Mouse (Mus musculus) forebrain, embryonic 10.5 days (tissue): ENCODE data around the gene Sema3d. TPM values are rescaled to one million over a fixed set of nuclear protein-coding genes. Genes with fewer than 3 reads are reported as not detected.

Experiments used
- DNase-seq: peaks from one replicate; pipeline ENCODE4 v3.0.0-alpha.2; 2017; ENCODE audit warnings: low spot score; ENCODE audit errors: extremely low spot score
- H3K27ac ChIP-seq: fragments of 300-500 bp; sonication (generic); 2 replicates; pipeline ENCODE4 v1.5.1; 2016; ENCODE audit warnings: mild to moderate bottlenecking
- H3K27me3 ChIP-seq: fragments of 300-500 bp; sonication (generic); 2 replicates; pipeline ENCODE4 v1.6.1; 2016; ENCODE audit warnings: mild to moderate bottlenecking; ENCODE audit not compliant: poor library complexity, severe bottlenecking
- H3K36me3 ChIP-seq: fragments of 300-500 bp; sonication (generic); replicated peaks from 2 replicates; pipeline ENCODE4 v1.6.1; 2016; ENCODE audit warnings: mild to moderate bottlenecking, moderate library complexity
- H3K4me1 ChIP-seq: fragments of 300-500 bp; sonication (generic); 2 replicates; pipeline ENCODE4 v1.6.1; 2016
- H3K4me3 ChIP-seq: fragments of 300-500 bp; sonication (generic); 2 replicates; pipeline ENCODE4 v1.5.1; 2016; ENCODE audit warnings: mild to moderate bottlenecking, moderate library complexity
- H3K9me3 ChIP-seq: fragments of 300-500 bp; sonication (generic); 2 replicates; pipeline ENCODE4 v1.6.1; 2016; ENCODE audit warnings: mild to moderate bottlenecking, moderate library complexity
- WGBS: fragments of 180-500 bp; shearing (Covaris S2); methylation state at CpG from one replicate; pipeline ENCODE4 v1.1.7; 2016; 5-methylcytosine and 5-hydroxymethylcytosine counted together
- polyA plus RNA-seq: library from polyadenylated mRNA; unstranded; fragments of >200 nt; fragmentation: Nextera tagmentation; extraction: Ambion mirVana; gene quantifications from 2 replicates; pipeline ENCODE4 v1.2.1, GENCODE M21; 2016

Gene Sema3d
- polyA plus RNA-seq, 1 experiment from 2014 or later = 1.8 TPM

GRCm38 (mm10) chr5:12575262-12575661 lies 192.1 kb downstream of the Sema3d start:
- H3K27me3 ChIP-seq = no peaks in the 10 kb centered on the region
- no peaks in the 10 kb centered on the region for H3K9me3 ChIP-seq
- H3K4me3 ChIP-seq = no peak overlapping the region
- no peak for DNase-seq
- no peaks in the 10 kb centered on the region for H3K36me3 ChIP-seq
- peaks cover 19% of the 10 kb centered on the region for H3K4me1 ChIP-seq
- 77% methylated on average over 1 of the region's 1 CpGs for WGBS
- no peak overlapping the region for H3K27ac ChIP-seq

GRCm38 (mm10) chr5:12579752-12580151 lies 196.6 kb downstream of the Sema3d start:
- H3K36me3 ChIP-seq = no peaks in the 10 kb centered on the region
- no peak overlapping the region for H3K4me3 ChIP-seq
- H3K27me3 ChIP-seq = no peaks in the 10 kb centered on the region
- no peaks in the 10 kb centered on the region for H3K9me3 ChIP-seq
- DNase-seq = no peak
- H3K27ac ChIP-seq = no peak overlapping the region
- WGBS = 69% methylated on average over 4 of the region's 4 CpGs
- peaks cover 25% of the 10 kb centered on the region for H3K4me1 ChIP-seq

DNA sequence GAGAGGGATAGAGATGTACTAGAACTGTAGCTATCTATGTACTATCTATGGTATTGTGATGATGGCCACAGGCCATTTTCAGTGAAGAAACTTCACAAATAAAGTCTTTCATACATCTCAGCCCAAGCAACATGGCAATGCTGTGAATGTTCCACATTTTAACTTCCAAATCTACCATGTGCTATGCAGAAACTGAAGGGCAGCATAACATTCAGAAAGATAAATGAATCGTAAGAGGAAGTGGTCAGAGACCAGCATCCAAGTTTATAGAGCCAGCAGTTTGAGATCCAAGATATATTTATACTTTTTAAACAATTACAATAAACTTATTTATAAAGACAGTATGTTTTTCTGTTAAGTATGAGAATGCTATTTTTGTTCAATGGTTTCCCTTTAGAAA lies 199.4 kb downstream of the Sema3d start:
- no peak for DNase-seq
- WGBS = 92% methylated on average over 1 of the region's 1 CpGs
- H3K4me1 ChIP-seq = peaks cover 16% of the 10 kb centered on the region

GRCm38 (mm10) chr5:12583293-12583834 lies 200.2 kb downstream of the Sema3d start:
- no peak overlapping the region for H3K4me3 ChIP-seq
- H3K36me3 ChIP-seq = no peaks in the 10 kb centered on the region
- H3K27me3 ChIP-seq = no peaks in the 10 kb centered on the region
- no peak overlapping the region for H3K27ac ChIP-seq
- DNase-seq = no peak
- 65% methylated on average over 3 of the region's 3 CpGs for WGBS
- peaks cover 16% of the 10 kb centered on the region for H3K4me1 ChIP-seq
- H3K9me3 ChIP-seq = no peaks in the 10 kb centered on the region

More for the DNA sequence above, 199.4 kb downstream of the Sema3d start:
- Histone ChIP-seq H3K27ac (no peak overlapping the region), H3K4me3 (no peak overlapping the region), H3K27me3 (no peaks in the 10 kb centered on the region), H3K36me3 (no peaks in the 10 kb centered on the region), H3K9me3 (no peaks in the 10 kb centered on the region)

- H3K27me3 ChIP-seq = no peaks in the 10 kb centered on the region
- WGBS = 72% methylated on average over 9 of the region's 9 CpGs
- DNase-seq = peak; percentile 21
Observed at GRCm38 (mm10) chr5:12584886-12585285, 201.7 kb downstream of the Sema3d start.

GRCm38 (mm10) chr5:12634227-12634980 lies 251.2 kb downstream of the Sema3d start:
- H3K4me3 ChIP-seq = no peak overlapping the region
- H3K4me1 ChIP-seq = peaks cover 20% of the 10 kb centered on the region
- H3K27me3 ChIP-seq = no peaks in the 10 kb centered on the region
- H3K27ac ChIP-seq = peak overlapping the region; percentile 62
- peak; percentile 18 for DNase-seq
- 24% methylated on average over 8 of the region's 8 CpGs for WGBS
- H3K36me3 ChIP-seq = no peaks in the 10 kb centered on the region
- H3K9me3 ChIP-seq = no peaks in the 10 kb centered on the region

More at GRCm38 (mm10) chr5:12584886-12585285, 201.7 kb downstream of the Sema3d start:
- no peak overlapping the region for H3K4me3 ChIP-seq
- no peaks in the 10 kb centered on the region for H3K36me3 ChIP-seq
- H3K27ac ChIP-seq = no peak overlapping the region
- H3K9me3 ChIP-seq = no peaks in the 10 kb centered on the region
- H3K4me1 ChIP-seq = peaks cover 11% of the 10 kb centered on the region

DNA sequence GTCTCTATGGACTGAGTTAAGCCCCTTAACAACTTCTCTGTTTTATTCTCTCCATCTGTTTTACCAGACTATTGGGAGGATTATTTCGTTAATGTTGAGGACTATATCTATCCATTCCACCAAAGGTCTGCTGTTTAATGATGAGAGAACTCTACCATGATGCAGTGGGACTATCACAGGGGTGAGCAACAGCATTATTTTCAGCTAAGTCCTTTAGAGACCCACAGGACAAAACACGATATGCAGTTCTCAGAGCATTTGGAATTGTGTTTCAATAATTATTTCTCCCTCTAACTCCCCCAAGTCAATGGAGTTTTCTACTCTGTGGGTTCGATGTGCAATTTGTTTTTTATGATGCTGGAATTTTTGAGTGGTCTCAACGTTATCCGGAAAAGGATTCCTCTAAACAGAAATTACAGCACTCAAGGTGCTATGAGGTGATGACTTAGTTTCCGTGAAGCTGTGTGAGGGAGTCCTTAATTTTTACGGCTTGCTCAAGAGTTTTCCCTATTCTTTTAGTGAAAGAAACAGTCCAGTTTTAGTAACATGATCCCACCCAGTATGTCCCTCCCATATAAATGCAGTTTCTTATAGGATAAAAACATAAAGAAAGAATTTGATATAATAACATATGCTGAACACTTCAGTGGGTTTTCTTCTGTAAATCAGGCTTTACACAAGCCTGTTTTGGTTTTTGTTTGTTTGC lies 254.7 kb downstream of the Sema3d start:
- H3K4me1 ChIP-seq = peaks cover 20% of the 10 kb centered on the region
- no peak overlapping the region for H3K27ac ChIP-seq
- H3K4me3 ChIP-seq = no peak overlapping the region
- WGBS = 91% methylated on average over 7 of the region's 7 CpGs
- H3K27me3 ChIP-seq = no peaks in the 10 kb centered on the region
- no peak for DNase-seq
- no peaks in the 10 kb centered on the region for H3K9me3 ChIP-seq
- no peaks in the 10 kb centered on the region for H3K36me3 ChIP-seq
